Mouse (Mus musculus) kidney, adult 10 weeks (tissue): Measurements from ENCODE around the gene Corin. TPM values are rescaled to one million over a fixed set of nuclear protein-coding genes. Genes with fewer than 3 reads are reported as not detected.

Experiments
- polyA plus RNA-seq: library from polyadenylated mRNA; stranded (reverse); fragments of 350-450 nt; fragmentation: Illumina TruSeq; extraction: RNeasy Lipid Tissue Mini Kit (QIAGEN cat#74804); gene quantifications from one replicate; pipeline ENCODE4 v1.2.3, GENCODE M21; 2014; ENCODE audit warnings: low read depth, low replicate concordance

The Corin gene
- 7.3 TPM for polyA plus RNA-seq

GRCm38 (mm10) chr5:72503531-72504523, at the start of gene Corin:
Gene Corin, minus strand, starts transcription at chr5:72504473.

Other genes starting within 250 kb of the Corin start
- 17.2 TPM for gene Nfxl1, start 55.2 kb upstream of the Corin start, polyA plus RNA-seq
- gene Zar1, start 76.8 kb upstream of the Corin start, polyA plus RNA-seq: not detected
- gene Gm5868, start 83.1 kb upstream of the Corin start, polyA plus RNA-seq: not detected
- gene Cnga1, start 139.8 kb upstream of the Corin start, polyA plus RNA-seq: not detected
- gene Nipal1, start 143.3 kb upstream of the Corin start, polyA plus RNA-seq: 3.2 TPM
- gene Txk, start 248.3 kb upstream of the Corin start, polyA plus RNA-seq: 0.40 TPM